Mouse (Mus musculus) 3T3-L1 (cell line): ENCODE results near the gene Stbd1.

Source experiments
- DNase-seq: peaks from one replicate; pipeline ENCODE4 v3.0.0-alpha.2; 2015; ENCODE audit warnings: low read depth, low spot score

The Stbd1 gene

DNA sequence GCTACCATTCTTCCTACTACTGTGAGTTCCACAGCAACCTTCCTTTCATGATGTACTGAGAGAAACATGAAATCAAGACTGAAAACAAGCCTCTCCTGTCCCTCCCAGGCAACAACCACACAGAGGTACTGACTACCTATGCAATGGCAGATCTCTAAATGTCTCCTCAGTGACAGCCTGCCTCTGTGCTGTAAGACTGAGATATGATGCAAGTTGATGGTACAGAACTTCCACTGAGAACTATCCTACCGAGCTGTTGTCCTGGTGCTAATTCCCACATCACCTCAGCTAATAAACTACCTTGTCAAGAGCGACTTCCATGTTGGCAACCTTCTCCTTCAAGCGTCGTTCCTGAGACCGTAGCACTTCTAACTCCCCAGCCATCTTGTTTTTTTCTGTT, 33.0 kb downstream of the Stbd1 start:
- no peak for DNase-seq

DNA sequence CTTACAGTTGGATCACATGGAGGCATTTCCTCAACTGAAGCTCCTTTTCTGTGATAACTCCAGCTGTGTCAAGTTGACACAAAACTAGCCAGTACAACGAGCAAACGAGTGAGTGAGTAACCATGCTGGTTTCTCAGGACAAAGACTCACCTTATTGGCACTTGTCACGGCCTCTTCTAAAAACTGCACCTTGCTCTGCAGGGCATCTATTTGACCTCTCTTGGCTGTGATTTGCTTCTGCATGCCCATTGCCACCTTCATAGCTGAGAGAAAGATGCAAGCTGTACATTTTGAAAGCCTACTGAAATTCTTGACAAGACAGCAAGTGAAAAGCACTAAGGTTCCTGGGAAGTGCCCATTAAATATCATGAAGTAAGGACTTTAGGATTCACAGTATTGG, 38.0 kb downstream of the Stbd1 start:
- no peak for DNase-seq
